Mouse (Mus musculus) kidney, embryonic 14.5 days (tissue): ENCODE data around the gene Dcaf4. TPM values are rescaled to one million over a fixed set of nuclear protein-coding genes. Genes with fewer than 3 reads are reported as not detected.

Source experiments
- ATAC-seq: fragments of 200-750 bp; cut with Nextera tagmentation; 2 replicates; pipeline ENCODE4 v1.8.0; 2017; ENCODE audit warnings: moderate number of reproducible peaks, mild to moderate bottlenecking, moderate TSS enrichment, moderate library complexity; ENCODE audit not compliant: low FRiP score, low TSS enrichment
- H3K27ac ChIP-seq: fragments of 300-500 bp; sonication (generic); 2 replicates; pipeline ENCODE4 v1.5.1; 2014; ENCODE audit warnings: low read depth, mild to moderate bottlenecking, low read length, moderate library complexity, mixed read lengths
- H3K27me3 ChIP-seq: fragments of 300-500 bp; sonication (generic); 2 replicates; pipeline ENCODE4 v1.6.1; 2014; ENCODE audit warnings: mild to moderate bottlenecking, low read length; ENCODE audit not compliant: control insufficient read depth, insufficient read depth
- H3K36me3 ChIP-seq: fragments of 300-500 bp; sonication (generic); 2 replicates; pipeline ENCODE4 v1.6.1; 2014; ENCODE audit warnings: low read length, mixed read lengths; ENCODE audit not compliant: control insufficient read depth, insufficient read depth
- H3K4me1 ChIP-seq: fragments of 300-500 bp; sonication (generic); 2 replicates; pipeline ENCODE4 v1.6.1; 2014; ENCODE audit warnings: low read length, mixed read lengths; ENCODE audit not compliant: control insufficient read depth, insufficient read depth
- H3K4me2 ChIP-seq: fragments of 300-500 bp; sonication (generic); replicated peaks from 2 replicates; pipeline ENCODE4 v1.6.1; 2014; ENCODE audit warnings: low read depth, mild to moderate bottlenecking, low read length
- H3K4me3 ChIP-seq: fragments of 300-500 bp; sonication (generic); 2 replicates; pipeline ENCODE4 v1.5.1; 2014; ENCODE audit warnings: mild to moderate bottlenecking, low read length
- H3K9ac ChIP-seq: fragments of 300-500 bp; sonication (generic); 2 replicates; pipeline ENCODE4 v1.6.1; 2014; ENCODE audit warnings: low read depth, mild to moderate bottlenecking, low read length, moderate library complexity
- H3K9me3 ChIP-seq: fragments of 300-500 bp; sonication (generic); 2 replicates; pipeline ENCODE4 v1.6.1; 2016; ENCODE audit warnings: low read length; ENCODE audit not compliant: control insufficient read depth
- WGBS: fragments of 180-500 bp; shearing (Covaris S2); extraction: QIAGEN DNeasy Blood & Tissue Kit; methylation state at CpG from one replicate; pipeline ENCODE4 v1.1.7; 2014; 5-methylcytosine and 5-hydroxymethylcytosine counted together
- polyA plus RNA-seq: library from polyadenylated mRNA; unstranded; fragments of >200 nt; fragmentation: Nextera tagmentation; extraction: Ambion mirVana; gene quantifications from 2 replicates; pipeline ENCODE4 v1.2.1, GENCODE M21; 2014

The Dcaf4 gene
- polyA plus RNA-seq, 1 experiment from 2014 or later = 28.1 TPM

DNA sequence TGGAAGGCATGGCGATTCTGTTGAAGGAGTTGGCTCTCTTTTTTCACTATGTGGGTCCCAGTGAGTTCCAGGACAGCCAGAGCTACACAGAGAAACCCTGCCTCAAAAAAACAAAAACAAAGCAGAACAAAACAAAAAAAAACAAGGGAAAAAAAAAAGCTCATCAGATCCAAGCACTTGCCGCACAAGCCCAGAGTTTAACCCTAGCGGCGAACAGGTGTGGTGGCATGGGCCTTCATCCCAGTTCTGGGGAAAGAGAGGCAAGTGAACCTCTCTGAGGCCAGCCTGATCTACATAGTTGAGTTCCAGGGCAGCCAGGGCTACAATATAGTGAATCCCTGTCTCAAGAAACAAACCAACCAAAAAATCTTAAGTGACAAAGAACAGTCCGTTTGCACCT, 57.2 kb downstream of the Dcaf4 start:
- peaks cover 19% of the 10 kb centered on the region for H3K36me3 ChIP-seq
- H3K27ac ChIP-seq = no peak overlapping the region
- 98% methylated on average over 5 of the region's 5 CpGs for WGBS
- no peaks in the 10 kb centered on the region for H3K27me3 ChIP-seq
- H3K4me1 ChIP-seq = no peaks in the 10 kb centered on the region
- H3K4me3 ChIP-seq = no peak overlapping the region
- H3K4me2 ChIP-seq = no peak overlapping the region
- no peaks in the 10 kb centered on the region for H3K9me3 ChIP-seq
- H3K9ac ChIP-seq = no peak overlapping the region
- ATAC-seq = no peak

GRCm38 (mm10) chr12:83578356-83578755, 58.1 kb downstream of the Dcaf4 start:
- Histone ChIP-seq H3K4me2 (no peak overlapping the region), H3K9ac (no peak overlapping the region), H3K36me3 (peaks cover 14% of the 10 kb centered on the region; the same call in 1 of the 2 replicates), H3K27me3 (no peaks in the 10 kb centered on the region), H3K4me1 (no peaks in the 10 kb centered on the region), H3K27ac (no peak overlapping the region), H3K9me3 (no peaks in the 10 kb centered on the region), H3K4me3 (no peak overlapping the region)
- 87% methylated on average over 2 of the region's 2 CpGs for WGBS
- ATAC-seq = no peak

DNA sequence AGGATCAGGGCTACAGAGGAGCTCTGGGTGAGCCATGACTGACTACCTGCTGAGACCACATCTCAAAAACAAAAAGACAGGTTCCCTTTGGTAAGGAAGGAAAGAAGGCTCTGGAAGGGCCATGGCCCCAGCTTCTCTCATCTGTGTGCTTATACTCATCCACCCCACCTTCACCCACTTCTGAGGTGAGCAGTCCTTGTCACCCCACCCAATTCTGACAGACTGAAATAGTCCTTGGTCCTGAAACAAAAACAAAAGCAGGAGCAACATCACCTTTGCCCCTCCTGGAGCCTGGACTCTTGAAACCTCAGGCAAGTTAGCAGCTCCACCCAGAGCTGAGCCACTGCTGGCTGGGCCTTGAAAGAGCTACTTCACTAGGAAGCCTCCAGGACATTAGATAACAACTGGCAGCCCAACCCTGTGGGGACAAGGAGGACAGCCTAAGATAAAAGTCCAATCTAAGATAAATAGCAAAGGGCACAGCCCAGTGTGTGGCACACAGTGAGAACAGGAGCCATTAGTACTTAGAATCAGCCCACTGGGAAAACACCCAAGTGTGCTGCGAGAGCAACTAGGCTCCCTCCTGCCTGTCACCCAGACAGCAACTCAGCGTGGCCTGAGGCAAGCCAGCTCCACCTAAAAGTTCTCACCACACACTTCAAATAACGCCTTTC, 58.8 kb downstream of the Dcaf4 start:
- Histone ChIP-seq H3K9ac (no peak overlapping the region), H3K36me3 (peaks cover 17% of the 10 kb centered on the region; the same call in 1 of the 2 replicates), H3K4me2 (no peak overlapping the region), H3K27ac (no peak overlapping the region), H3K27me3 (no peaks in the 10 kb centered on the region), H3K4me3 (no peak overlapping the region), H3K4me1 (no peaks in the 10 kb centered on the region), H3K9me3 (no peaks in the 10 kb centered on the region)
- 58% methylated on average over 3 of the region's 3 CpGs for WGBS
- no peak for ATAC-seq

- Histone ChIP-seq H3K27me3 (no peaks in the 10 kb centered on the region), H3K4me2 (no peak overlapping the region), H3K36me3 (peaks cover 12% of the 10 kb centered on the region; the same call in 1 of the 2 replicates), H3K9me3 (no peaks in the 10 kb centered on the region), H3K9ac (no peak overlapping the region), H3K4me1 (no peaks in the 10 kb centered on the region), H3K4me3 (no peak overlapping the region), H3K27ac (no peak overlapping the region)
- 93% methylated on average over 3 of the region's 3 CpGs for whole genome bisulfite sequencing
- no peak for ATAC-seq
Measured at GRCm38 (mm10) chr12:83580283-83580682, 60.0 kb downstream of the Dcaf4 start.

GRCm38 (mm10) chr12:83582106-83582505, 61.8 kb downstream of the Dcaf4 start:
- Histone ChIP-seq H3K4me2 (no peak overlapping the region), H3K27ac (no peak overlapping the region), H3K36me3 (peaks cover 6% of the 10 kb centered on the region; the same call in 1 of the 2 replicates), H3K4me1 (no peaks in the 10 kb centered on the region), H3K27me3 (no peaks in the 10 kb centered on the region), H3K4me3 (no peak overlapping the region), H3K9ac (no peak overlapping the region), H3K9me3 (no peaks in the 10 kb centered on the region)
- 48% methylated on average over 4 of the region's 4 CpGs for WGBS
- ATAC-seq = no peak

- no peak for ATAC-seq
- Histone ChIP-seq H3K27me3 (no peaks in the 10 kb centered on the region), H3K4me1 (no peaks in the 10 kb centered on the region), H3K9ac (no peak overlapping the region), H3K4me2 (no peak overlapping the region), H3K4me3 (no peak overlapping the region), H3K36me3 (peaks cover 13% of the 10 kb centered on the region; the same call in 1 of the 2 replicates), H3K27ac (no peak overlapping the region), H3K9me3 (no peaks in the 10 kb centered on the region)
- WGBS = 87% methylated on average over 4 of the region's 4 CpGs
Measured at GRCm38 (mm10) chr12:83582747-83583146, 62.5 kb downstream of the Dcaf4 start.

GRCm38 (mm10) chr12:83586628-83587027, 66.4 kb downstream of the Dcaf4 start:
- no peak overlapping the region for H3K9ac ChIP-seq
- no peaks in the 10 kb centered on the region for H3K27me3 ChIP-seq
- H3K9me3 ChIP-seq = no peaks in the 10 kb centered on the region
- no peak overlapping the region for H3K27ac ChIP-seq
- peaks cover 37% of the 10 kb centered on the region for H3K36me3 ChIP-seq
- ATAC-seq = no peak
- no peak overlapping the region for H3K4me3 ChIP-seq
- H3K4me1 ChIP-seq = no peaks in the 10 kb centered on the region
- H3K4me2 ChIP-seq = no peak overlapping the region
- 98% methylated on average over 5 of the region's 5 CpGs for WGBS

Other genes with a start within 250 kb of the Dcaf4 start
- gene Dpf3, start 32.8 kb upstream of the Dcaf4 start, polyA plus RNA-seq = 14.5 and 15.5 TPM in 2 replicates
- 11.2 and 16.9 TPM in 2 replicates for gene Zfyve1, start 76.8 kb downstream of the Dcaf4 start, polyA plus RNA-seq
- 277 and 284 TPM in 2 replicates for gene Rbm25, start 110.8 kb downstream of the Dcaf4 start, polyA plus RNA-seq
- 43.2 and 72.9 TPM in 2 replicates for gene Psen1, start 167.7 kb downstream of the Dcaf4 start, polyA plus RNA-seq
- gene Papln, start 243.2 kb downstream of the Dcaf4 start, polyA plus RNA-seq = 0.31 and 0.53 TPM in 2 replicates